Mouse (Mus musculus) midbrain, embryonic 13.5 days (tissue): ENCODE data around the gene Ctrb1. TPM values are rescaled to one million over a fixed set of nuclear protein-coding genes. Genes with fewer than 3 reads are reported as not detected.
A peak's percentile ranks its signal among the peaks of the same experiment; 100 is the strongest.

Source experiments
- ATAC-seq: fragments of 200-750 bp; cut with Nextera tagmentation; 2 replicates; pipeline ENCODE4 v1.8.0; 2017; ENCODE audit warnings: mild to moderate bottlenecking, moderate TSS enrichment, moderate library complexity
- H3K27ac ChIP-seq: fragments of 300-500 bp; sonication (generic); 2 replicates; pipeline ENCODE4 v1.5.1; 2015; ENCODE audit warnings: inconsistent platforms, mild to moderate bottlenecking, moderate library complexity
- H3K27me3 ChIP-seq: fragments of 300-500 bp; sonication (generic); 2 replicates; pipeline ENCODE4 v1.6.1; 2015; ENCODE audit warnings: mild to moderate bottlenecking, inconsistent platforms
- H3K36me3 ChIP-seq: fragments of 300-500 bp; sonication (generic); 2 replicates; pipeline ENCODE4 v1.6.1; 2015; ENCODE audit warnings: mild to moderate bottlenecking, inconsistent platforms
- H3K4me1 ChIP-seq: fragments of 300-500 bp; sonication (generic); replicated peaks from 2 replicates; pipeline ENCODE4 v1.6.1; 2015; ENCODE audit warnings: inconsistent platforms
- H3K4me2 ChIP-seq: fragments of 300-500 bp; sonication (generic); replicated peaks from 2 replicates; pipeline ENCODE4 v1.6.1; 2015; ENCODE audit warnings: moderate library complexity, mild to moderate bottlenecking, inconsistent platforms
- H3K4me3 ChIP-seq: fragments of 300-500 bp; sonication (generic); replicated peaks from 2 replicates; pipeline ENCODE4 v1.5.1; 2015; ENCODE audit warnings: mild to moderate bottlenecking, inconsistent platforms
- H3K9ac ChIP-seq: fragments of 300-500 bp; sonication (generic); replicated peaks from 2 replicates; pipeline ENCODE4 v1.6.1; 2015; ENCODE audit warnings: mild to moderate bottlenecking, inconsistent platforms
- H3K9me3 ChIP-seq: fragments of 300-500 bp; sonication (generic); 2 replicates; pipeline ENCODE4 v1.6.1; 2016; ENCODE audit warnings: mild to moderate bottlenecking, inconsistent platforms
- WGBS: fragments of 180-500 bp; shearing (Covaris S2); methylation state at CpG from one replicate; pipeline ENCODE4 v1.1.7; 2015; 5-methylcytosine and 5-hydroxymethylcytosine counted together
- polyA plus RNA-seq: library from polyadenylated mRNA; unstranded; fragments of >200 nt; fragmentation: Nextera tagmentation; extraction: Ambion mirVana; gene quantifications from 2 replicates; pipeline ENCODE4 v1.2.1, GENCODE M21; 2015

Gene Ctrb1
- polyA plus RNA-seq, 1 experiment from 2014 or later: 2.2 TPM

DNA sequence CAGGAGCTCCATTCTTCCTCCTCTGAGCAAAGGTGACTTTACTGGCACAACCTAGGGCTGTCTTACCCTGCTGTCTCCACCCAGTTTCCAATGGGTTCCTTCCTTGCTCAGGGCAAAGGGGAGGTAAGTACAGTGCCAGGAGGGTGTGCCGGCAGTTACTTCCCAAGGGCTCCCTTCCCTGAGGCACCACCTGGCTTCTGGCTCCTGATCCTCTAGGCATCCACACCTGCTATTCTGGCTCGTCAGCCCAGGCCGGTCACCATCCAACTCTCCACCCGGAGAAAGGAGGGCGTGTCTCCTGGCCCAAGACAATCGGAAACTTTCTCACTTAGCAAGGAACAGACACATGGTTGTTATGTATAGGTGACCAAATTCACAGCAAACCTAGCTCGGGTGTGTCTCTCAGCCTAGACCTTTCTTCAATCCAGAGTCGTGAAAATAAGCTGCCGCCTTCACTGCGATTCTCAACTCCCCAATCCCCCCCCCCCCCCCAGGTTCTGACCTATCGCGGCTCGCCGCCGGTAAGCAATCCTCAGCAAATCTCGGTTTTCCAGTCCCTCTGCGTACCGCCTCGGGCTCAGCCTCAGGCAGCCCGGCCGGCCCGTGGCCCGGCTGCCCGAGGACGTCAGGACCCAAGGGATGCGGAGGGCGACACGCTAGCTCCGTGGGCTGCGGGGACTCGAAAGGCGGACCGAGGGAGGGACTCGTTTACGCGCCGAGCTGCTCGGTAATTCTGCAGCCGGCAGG, 40.6 kb upstream of the Ctrb1 start:
- Histone ChIP-seq H3K36me3 (no peaks in the 10 kb centered on the region), H3K4me1 (peaks cover 95% of the 10 kb centered on the region), H3K9ac (peak overlapping the region; percentile 89), H3K4me3 (peak overlapping the region; percentile 75), H3K4me2 (peak overlapping the region; percentile 84), H3K27me3 (no peaks in the 10 kb centered on the region), H3K27ac (peak overlapping the region; percentile 88), H3K9me3 (no peaks in the 10 kb centered on the region)
- peak; percentile 67 for ATAC-seq
- WGBS: under 1% methylated on average over 39 of the region's 39 CpGs

DNA sequence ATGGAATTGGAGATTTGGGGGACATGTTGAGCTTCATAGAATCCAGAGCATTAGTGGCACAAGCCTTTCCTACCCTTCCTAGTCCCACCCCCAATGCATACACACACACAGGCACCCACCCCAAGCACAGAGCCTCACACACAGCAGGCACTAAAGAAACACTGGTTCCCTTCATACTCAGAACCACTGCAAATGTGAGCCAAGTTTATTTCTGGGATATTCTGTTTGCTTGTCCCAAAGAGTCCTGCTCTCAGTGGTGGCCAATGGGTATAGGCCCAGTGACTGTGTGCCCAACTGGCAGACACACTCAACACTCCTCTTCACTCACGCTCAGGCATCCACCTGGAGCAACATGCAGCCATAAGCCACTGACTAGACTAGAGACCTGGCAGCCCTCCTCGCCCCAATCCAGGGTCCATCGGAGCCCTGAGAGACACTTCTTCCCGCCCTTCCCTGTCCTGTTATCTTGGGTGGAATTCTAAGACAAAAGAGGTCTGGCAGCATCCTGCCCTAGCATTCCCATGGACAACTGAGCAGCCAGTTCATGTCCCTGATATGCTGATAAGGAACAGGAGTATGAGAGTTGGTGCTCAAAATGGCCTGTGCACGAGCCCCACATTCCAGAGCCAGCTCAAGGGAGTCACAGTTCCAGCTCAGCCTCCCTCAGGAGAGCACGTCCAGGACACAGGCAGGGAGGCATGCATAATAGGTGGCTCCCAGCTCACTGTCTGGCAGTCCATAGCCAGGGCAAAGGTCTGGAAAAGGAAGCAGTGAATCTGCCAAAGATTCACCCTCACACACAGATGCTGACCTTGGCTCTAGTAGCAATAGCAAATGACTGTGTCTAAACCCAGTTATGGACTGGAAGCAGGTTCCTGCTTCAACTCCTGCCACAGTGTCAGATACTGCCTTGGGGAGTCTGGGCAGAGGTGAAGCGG, 38.7 kb upstream of the Ctrb1 start:
- H3K9ac ChIP-seq: 0 out of 2 replicates have a peak overlapping the region, but pooled peaks have one; percentile 36
- 77% methylated on average over 7 of the region's 7 CpGs for WGBS
- no peaks in the 10 kb centered on the region for H3K36me3 ChIP-seq
- peaks cover 81% of the 10 kb centered on the region for H3K4me1 ChIP-seq
- no peak overlapping the region for H3K4me2 ChIP-seq
- H3K9me3 ChIP-seq: no peaks in the 10 kb centered on the region
- no peak overlapping the region for H3K27ac ChIP-seq
- no peaks in the 10 kb centered on the region for H3K27me3 ChIP-seq
- H3K4me3 ChIP-seq: no peak overlapping the region
- ATAC-seq: no peak

DNA sequence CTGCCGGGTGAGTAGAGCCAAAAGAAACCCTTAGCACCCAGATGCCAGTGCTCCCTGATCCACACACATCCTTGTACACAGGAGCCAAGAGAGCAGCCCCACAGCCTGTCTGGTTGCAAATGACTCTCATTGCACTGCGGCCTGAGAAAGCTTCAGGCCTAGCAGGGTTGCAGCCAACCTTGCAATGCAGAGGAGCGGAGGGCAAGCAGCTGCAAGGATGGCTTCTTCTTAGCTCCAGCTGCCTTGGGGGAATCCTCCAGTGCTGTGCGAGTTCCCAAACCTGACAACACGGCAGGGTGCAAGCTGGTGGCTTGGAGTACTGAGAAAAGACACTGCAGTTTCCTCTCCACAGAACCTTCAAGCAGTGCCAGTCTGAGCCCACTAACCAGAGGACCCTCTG, 37.7 kb upstream of the Ctrb1 start:
- ATAC-seq: no peak
- Histone ChIP-seq H3K4me1 (peaks cover 73% of the 10 kb centered on the region), H3K9me3 (no peaks in the 10 kb centered on the region), H3K9ac (peak overlapping the region; percentile 36; the same call in 1 of the 2 replicates), H3K27ac (no peak overlapping the region), H3K4me3 (no peak overlapping the region), H3K27me3 (no peaks in the 10 kb centered on the region), H3K36me3 (no peaks in the 10 kb centered on the region), H3K4me2 (no peak overlapping the region)
- WGBS: 80% methylated on average over 5 of the region's 5 CpGs

DNA sequence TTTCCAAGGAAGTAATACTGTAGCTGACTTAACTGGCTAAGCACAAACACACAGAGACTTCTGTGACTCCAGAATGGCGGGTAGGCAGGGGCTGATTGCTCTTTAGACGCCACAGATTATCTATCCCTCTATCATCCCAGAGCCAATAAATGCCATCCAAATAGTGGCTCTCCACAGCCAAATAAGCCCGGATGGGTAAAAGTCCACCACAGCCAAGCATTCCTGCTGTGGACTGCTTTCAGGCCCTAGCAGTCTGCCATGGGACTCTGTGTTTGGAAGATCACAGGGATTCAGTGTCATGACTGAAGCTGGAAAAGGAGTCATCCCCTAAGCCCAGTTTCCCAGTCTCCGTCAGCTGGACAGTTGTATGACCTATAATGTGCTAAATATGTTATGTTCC, 36.7 kb upstream of the Ctrb1 start:
- peaks cover 64% of the 10 kb centered on the region for H3K4me1 ChIP-seq
- H3K4me2 ChIP-seq: no peak overlapping the region
- H3K4me3 ChIP-seq: no peak overlapping the region
- no peak overlapping the region for H3K27ac ChIP-seq
- WGBS: 81% methylated on average over 4 of the region's 4 CpGs
- no peaks in the 10 kb centered on the region for H3K36me3 ChIP-seq
- no peak overlapping the region; the same call in 1 of the 2 replicates for H3K9ac ChIP-seq
- ATAC-seq: no peak
- H3K27me3 ChIP-seq: no peaks in the 10 kb centered on the region
- H3K9me3 ChIP-seq: no peaks in the 10 kb centered on the region

DNA sequence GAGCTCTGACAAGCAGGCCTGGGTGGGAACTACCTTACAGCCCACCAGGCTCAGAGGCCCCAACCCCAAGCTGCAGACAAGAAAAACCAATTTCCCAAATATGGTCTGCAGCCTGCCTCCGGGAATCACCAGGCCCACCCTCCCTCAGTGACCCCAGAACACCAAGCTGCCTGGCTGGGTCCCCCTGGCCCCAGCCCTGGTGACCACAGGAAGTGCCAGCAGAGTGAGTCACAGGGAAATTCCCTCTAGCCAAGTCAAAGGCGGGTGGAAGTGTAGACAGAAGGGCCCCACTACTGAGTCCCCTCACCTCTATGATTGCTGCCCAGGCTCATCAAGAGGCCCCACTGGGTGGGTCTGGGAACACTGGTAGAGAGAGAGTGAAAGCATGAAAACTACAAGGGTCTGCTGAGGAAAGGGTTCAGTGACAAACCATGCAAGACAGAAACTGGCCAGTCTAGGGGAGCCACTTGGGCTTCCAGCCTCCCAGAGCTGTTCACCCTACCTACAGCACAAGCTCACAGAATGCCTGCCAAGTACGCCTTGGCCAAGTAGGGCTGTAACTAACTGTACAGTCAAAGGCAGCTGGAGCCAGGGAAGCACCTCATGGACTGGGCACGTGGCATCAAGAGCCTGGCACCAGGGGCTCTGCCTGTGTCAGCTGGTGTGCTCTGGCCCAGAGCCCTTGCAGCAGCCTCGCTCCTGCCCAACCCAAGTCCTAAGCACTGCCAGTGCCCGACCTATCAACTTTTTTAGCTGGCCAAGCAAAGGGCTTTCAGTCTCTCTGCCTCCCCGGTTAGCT, 35.5 kb upstream of the Ctrb1 start:
- WGBS: 86% methylated on average over 7 of the region's 7 CpGs
- Histone ChIP-seq H3K9ac (no peak overlapping the region), H3K27me3 (no peaks in the 10 kb centered on the region), H3K9me3 (no peaks in the 10 kb centered on the region), H3K4me1 (peaks cover 55% of the 10 kb centered on the region), H3K4me2 (no peak overlapping the region), H3K4me3 (no peak overlapping the region), H3K27ac (peak overlapping the region; percentile 48; the same call in 1 of the 2 replicates), H3K36me3 (peaks cover 2% of the 10 kb centered on the region; the same call in 1 of the 2 replicates)
- ATAC-seq: no peak

DNA sequence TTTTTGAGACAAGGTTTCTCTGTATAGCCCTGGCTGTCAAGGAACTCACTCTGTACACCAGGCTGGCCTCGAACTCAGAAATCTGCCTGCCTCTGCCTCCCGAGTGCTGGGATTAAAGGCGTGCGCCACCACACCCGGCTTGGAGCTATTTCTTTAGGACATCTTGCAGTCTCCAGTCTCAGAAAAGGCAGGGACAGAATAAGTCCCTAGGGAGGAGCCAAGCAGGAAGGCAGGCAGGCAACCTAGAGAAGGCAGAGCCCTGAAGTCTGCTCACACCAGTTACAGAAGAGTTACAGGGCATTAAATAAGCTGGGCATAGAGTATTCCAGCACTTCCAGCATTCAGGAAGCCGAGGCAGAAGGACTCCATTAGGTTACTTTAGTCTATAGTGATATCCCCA, 34.5 kb upstream of the Ctrb1 start:
- Histone ChIP-seq H3K27ac (no peak overlapping the region), H3K27me3 (no peaks in the 10 kb centered on the region), H3K9me3 (no peaks in the 10 kb centered on the region), H3K4me2 (no peak overlapping the region), H3K9ac (no peak overlapping the region), H3K36me3 (peaks cover 11% of the 10 kb centered on the region), H3K4me3 (no peak overlapping the region), H3K4me1 (peaks cover 47% of the 10 kb centered on the region)
- 97% methylated on average over 6 of the region's 6 CpGs for WGBS
- no peak for ATAC-seq

DNA sequence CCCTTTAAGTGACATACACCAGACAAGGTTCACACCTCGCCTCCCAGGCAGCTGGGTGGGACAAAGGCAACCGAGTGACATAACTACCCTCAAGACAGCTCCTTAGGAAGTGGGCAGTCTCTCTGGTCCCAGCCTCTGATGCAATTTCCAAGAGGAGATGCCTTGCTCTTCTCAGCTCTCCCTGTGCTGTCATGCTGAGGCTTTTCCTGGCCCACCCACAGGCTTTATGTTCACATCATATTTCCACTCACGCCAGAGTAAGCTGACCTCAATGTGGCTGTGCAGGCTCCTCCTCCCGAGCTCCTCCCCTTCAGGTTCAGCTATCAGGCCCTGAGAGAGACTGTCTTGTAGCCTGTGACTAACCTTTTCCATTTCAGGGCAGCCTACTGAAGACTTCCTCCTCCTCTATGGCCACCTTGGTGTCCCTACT, 29.3 kb upstream of the Ctrb1 start:
- WGBS: 85% methylated on average over 4 of the region's 4 CpGs
- Histone ChIP-seq H3K9ac (no peak overlapping the region), H3K36me3 (peaks cover 31% of the 10 kb centered on the region), H3K4me3 (no peak overlapping the region), H3K27ac (peak overlapping the region; percentile 56; the same call in 1 of the 2 replicates), H3K27me3 (no peaks in the 10 kb centered on the region), H3K4me1 (peaks cover 49% of the 10 kb centered on the region), H3K9me3 (no peaks in the 10 kb centered on the region), H3K4me2 (no peak overlapping the region)
- ATAC-seq: no peak

DNA sequence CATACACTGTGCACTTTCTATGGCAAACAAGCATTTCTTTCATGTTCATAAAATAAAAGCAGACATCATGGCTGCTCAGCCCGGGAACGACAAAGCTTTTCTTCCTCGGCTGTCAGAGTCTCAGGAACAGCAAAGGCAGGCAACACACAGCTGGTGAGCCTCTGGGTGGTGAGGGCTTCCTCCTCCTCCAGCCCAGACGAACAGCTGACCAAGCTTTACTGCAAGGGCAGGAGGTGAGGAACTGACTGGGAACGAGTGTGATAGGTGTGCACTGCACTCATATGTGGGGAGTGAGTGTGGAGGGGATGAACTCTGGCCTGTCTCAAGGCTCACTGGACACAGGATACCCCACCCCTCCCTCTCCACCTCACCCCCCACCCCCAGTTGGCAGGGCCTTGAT, 28.1 kb upstream of the Ctrb1 start:
- H3K4me1 ChIP-seq: peaks cover 49% of the 10 kb centered on the region
- WGBS: 65% methylated on average over 5 of the region's 5 CpGs
- no peak overlapping the region for H3K4me3 ChIP-seq

DNA sequence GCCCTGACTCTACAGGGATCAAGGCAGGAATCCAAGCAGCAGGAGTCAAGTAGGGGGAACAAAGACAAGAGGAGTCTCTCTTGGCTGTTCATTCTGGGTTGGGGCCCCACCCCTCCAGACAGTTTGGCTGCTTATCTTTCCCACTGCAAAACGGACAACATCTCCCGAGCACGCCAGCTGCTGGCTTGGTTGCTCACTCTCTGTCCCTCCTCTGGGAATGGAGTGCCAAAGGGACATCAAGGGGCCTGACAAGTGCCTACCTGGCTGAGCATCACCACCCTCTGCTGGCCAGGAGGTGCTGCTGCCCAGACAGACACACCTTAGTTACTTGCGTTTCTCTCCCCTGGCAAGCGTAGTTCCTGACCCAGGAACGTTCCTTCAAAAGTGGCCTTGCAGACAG, 27.1 kb upstream of the Ctrb1 start:
- H3K4me2 ChIP-seq: peak overlapping the region; percentile 22
- peak; percentile 0; the same call in 1 of the 2 replicates for ATAC-seq
- H3K36me3 ChIP-seq: peaks cover 54% of the 10 kb centered on the region
- H3K27me3 ChIP-seq: no peaks in the 10 kb centered on the region
- H3K4me3 ChIP-seq: no peak overlapping the region
- WGBS: 47% methylated on average over 6 of the region's 6 CpGs
- H3K9ac ChIP-seq: peak overlapping the region; percentile 64; the same call in 1 of the 2 replicates
- peak overlapping the region; percentile 98 for H3K27ac ChIP-seq
- peaks cover 49% of the 10 kb centered on the region for H3K4me1 ChIP-seq
- H3K9me3 ChIP-seq: no peaks in the 10 kb centered on the region

More for the DNA sequence above, 28.1 kb upstream of the Ctrb1 start:
- H3K9me3 ChIP-seq: no peaks in the 10 kb centered on the region
- H3K36me3 ChIP-seq: peaks cover 43% of the 10 kb centered on the region
- no peak for ATAC-seq
- peak overlapping the region; percentile 98 for H3K27ac ChIP-seq
- H3K27me3 ChIP-seq: no peaks in the 10 kb centered on the region
- no peak overlapping the region for H3K9ac ChIP-seq
- H3K4me2 ChIP-seq: no peak overlapping the region

DNA sequence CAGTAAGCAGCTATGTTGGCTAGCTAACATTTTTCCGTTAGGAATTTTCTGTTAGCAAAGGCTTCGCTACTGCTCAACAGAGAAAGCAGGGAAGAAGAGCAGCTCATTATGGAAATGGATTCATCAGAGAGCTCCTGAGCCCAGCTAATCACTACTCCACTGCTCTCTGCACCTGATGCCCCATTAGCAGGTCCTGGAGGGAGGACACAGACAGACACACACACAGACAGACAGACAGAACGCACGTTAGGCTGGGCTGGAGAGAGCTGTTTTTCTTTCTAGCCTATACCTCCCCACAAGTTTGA, 26.6 kb upstream of the Ctrb1 start:
- Histone ChIP-seq H3K36me3 (peaks cover 58% of the 10 kb centered on the region), H3K27me3 (no peaks in the 10 kb centered on the region), H3K4me1 (peaks cover 49% of the 10 kb centered on the region), H3K9ac (peak overlapping the region; percentile 64), H3K4me3 (no peak overlapping the region; the same call in 1 of the 2 replicates), H3K9me3 (no peaks in the 10 kb centered on the region), H3K4me2 (peak overlapping the region; percentile 22), H3K27ac (peak overlapping the region; percentile 98)
- ATAC-seq: peak; percentile 17
- 35% methylated on average over 4 of the region's 4 CpGs for WGBS

DNA sequence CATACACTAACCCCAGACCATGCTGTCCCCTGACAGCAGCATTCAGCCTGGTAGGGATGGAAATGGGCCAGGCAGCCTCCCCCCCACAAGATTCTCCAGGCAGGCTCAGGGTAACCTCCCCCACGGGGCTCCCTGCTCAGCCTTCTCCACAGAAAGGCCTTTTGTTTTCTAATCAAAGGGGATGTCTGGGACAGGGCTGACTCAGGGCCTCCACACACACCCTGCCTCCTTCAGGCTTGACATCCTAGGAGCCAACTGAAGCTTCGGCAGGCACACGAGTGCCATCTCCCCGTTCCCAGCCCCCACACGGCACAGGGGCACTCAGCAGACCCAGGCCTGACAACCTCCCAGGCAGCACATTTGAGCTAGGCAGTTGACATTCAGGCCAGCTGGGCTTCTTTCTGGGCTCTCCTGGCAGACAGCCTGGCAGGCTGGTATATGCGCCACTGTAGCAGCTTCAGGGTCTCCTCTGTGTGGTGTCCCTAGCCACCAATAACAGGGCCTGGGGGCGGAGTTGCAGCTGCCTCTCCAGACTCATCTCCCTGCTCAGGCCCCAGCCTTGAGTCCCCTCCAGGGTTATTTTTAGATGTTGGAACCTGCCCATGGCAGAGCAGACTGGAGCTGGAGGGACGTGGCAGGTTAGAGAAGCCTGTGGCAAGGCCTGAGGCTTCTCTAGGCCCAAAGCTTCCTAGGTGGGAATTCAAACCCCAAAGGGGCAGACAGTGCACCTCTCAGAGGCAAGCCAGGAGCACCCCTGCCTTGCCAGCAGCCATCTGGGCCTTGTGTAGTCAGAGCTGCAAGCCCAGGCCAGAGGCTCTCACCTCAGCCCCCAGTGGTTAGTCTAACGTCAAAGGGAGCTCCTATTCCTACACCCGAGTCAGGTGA, 26.0 kb upstream of the Ctrb1 start:
- peak overlapping the region; percentile 98 for H3K27ac ChIP-seq
- no peak overlapping the region; the same call in 1 of the 2 replicates for H3K4me3 ChIP-seq
- H3K9me3 ChIP-seq: no peaks in the 10 kb centered on the region
- WGBS: 17% methylated on average over 10 of the region's 10 CpGs
- peak; percentile 86 for ATAC-seq
- H3K4me1 ChIP-seq: peaks cover 49% of the 10 kb centered on the region
- peaks cover 64% of the 10 kb centered on the region for H3K36me3 ChIP-seq
- peak overlapping the region; percentile 64 for H3K9ac ChIP-seq
- H3K27me3 ChIP-seq: no peaks in the 10 kb centered on the region
- peak overlapping the region; percentile 22 for H3K4me2 ChIP-seq
